Comparison of ENCODE assay signal across 8 mouse cellular contexts in the genomic region with DNA sequence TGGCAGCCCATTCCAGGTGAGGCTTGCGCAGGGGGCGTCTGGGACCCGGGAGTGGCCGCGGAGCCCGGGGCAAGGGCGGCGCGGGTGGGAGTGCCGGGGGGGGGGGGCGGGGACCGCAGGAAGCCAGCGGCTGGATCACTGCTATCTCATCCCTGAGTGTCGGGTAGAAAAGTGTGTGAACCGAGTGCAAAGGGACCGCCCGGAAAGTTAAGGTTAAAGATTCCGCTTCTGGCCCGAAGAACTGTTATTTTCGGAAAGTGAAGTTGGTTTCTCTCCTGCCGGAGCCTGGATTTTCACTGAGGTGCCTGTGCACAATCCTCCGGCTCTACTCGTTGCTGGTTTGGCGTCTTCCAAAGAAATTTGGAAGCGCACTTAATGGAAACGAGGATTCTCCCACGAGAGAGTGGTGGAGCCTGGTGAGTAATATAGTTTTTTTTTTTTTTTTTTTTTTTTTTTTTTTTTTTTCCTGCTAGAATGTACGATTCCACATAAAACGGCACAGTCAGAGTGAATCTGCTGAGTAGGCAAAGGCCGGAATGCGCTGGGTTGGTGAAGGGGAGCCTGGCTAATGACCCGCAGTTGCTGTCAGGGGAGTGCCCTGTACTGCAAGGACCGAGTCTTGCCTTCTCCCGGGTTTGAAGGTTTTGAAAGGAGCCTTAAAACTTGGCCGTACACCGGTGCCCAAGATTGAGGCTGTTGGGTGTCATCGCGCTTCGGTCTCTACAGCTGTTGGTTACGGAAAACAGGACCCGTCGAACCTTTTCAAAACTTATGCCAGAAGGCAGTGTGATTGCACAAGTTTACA.
DNase-seq lines count a peak whose midpoint lies in the region; ATAC-seq lines count a peak whose summit lies in the region.

No protein-coding gene starts in this region.

- peak overlapping the region; percentile 97 for H3K27ac ChIP-seq in intestine, embryonic 15.5 days
- H3K27ac ChIP-seq in liver, embryonic 16.5 days (ENCODE audit: low read length) = peak overlapping the region; percentile 99

- intact Hi-C loops in left cerebral cortex, postnatal 25 days (cut with DNase I) = loop anchor here (5.0 kb wide), 1 partner anchor 33 kb away; no protein-coding TSS in a partner anchor
- intact Hi-C loops in gastrocnemius, postnatal 14 days (cut with DNase I; ENCODE audit: low total_unique reads) = no loop called here

- H3K27me3 ChIP-seq in intestine, embryonic 15.5 days (replicated peaks) = no peaks in the 10 kb centered on the region
- no peaks in the 10 kb centered on the region for H3K27me3 ChIP-seq in liver, embryonic 16.5 days (ENCODE audit: control insufficient read depth, insufficient read depth, low read depth, low read length)

- WGBS in intestine, embryonic 15.5 days = 5% methylated on average over 39 of the region's 42 CpGs
- 1% methylated on average over 38 of the region's 42 CpGs for WGBS in liver, embryonic 16.5 days (ENCODE audit: insufficient replicate concordance)

- peak overlapping the region; percentile 86 for H3K9ac ChIP-seq in intestine, embryonic 15.5 days
- H3K9ac ChIP-seq in liver, embryonic 16.5 days (ENCODE audit: low read depth, low read length) = peak overlapping the region; percentile 95

- H3K4me2 ChIP-seq in intestine, embryonic 15.5 days (replicated peaks) = peak overlapping the region; percentile 80
- H3K4me2 ChIP-seq in liver, embryonic 16.5 days (ENCODE audit: low read depth, low read length) = peak overlapping the region; percentile 89

- peaks cover 10% of the 10 kb centered on the region; the same call in 1 of the 2 replicates for H3K4me1 ChIP-seq in intestine, embryonic 15.5 days (replicated peaks)
- peaks cover 51% of the 10 kb centered on the region for H3K4me1 ChIP-seq in liver, embryonic 16.5 days (ENCODE audit: control insufficient read depth, low read depth, low read length)

- DNase-seq in left cerebral cortex, postnatal 25 days (ENCODE audit: low spot score in 2 of 2) = peak; percentile 34 to 37
- no peak for DNase-seq in left cerebral cortex, adult 11 months (ENCODE audit: low spot score)
- DNase-seq in cerebellum, postnatal 14 days = peak; percentile 13 to 24
- peak; percentile 52 for DNase-seq in gastrocnemius, postnatal 14 days
- peak; percentile 53 for DNase-seq in neural tube, embryonic 10.5 days (ENCODE audit: extremely low spot score, low spot score)
- DNase-seq in thymus, postnatal 36 days = peak; percentile 54 to 55

- H3K4me3 ChIP-seq in intestine, embryonic 15.5 days (replicated peaks) = peak overlapping the region; percentile 84
- H3K4me3 ChIP-seq in liver, embryonic 16.5 days (ENCODE audit: low read depth, low read length) = peak overlapping the region; percentile 83

- no peaks in the 10 kb centered on the region for H3K9me3 ChIP-seq in intestine, embryonic 15.5 days
- H3K9me3 ChIP-seq in liver, embryonic 16.5 days (replicated peaks; ENCODE audit: control insufficient read depth, low read length) = no peaks in the 10 kb centered on the region

- no peaks in the 10 kb centered on the region for H3K36me3 ChIP-seq in intestine, embryonic 15.5 days
- H3K36me3 ChIP-seq in liver, embryonic 16.5 days (ENCODE audit: control insufficient read depth, insufficient read depth) = peaks cover 7% of the 10 kb centered on the region; the same call in 1 of the 2 replicates

- peak; percentile 79 for ATAC-seq in intestine, embryonic 15.5 days
- ATAC-seq in liver, embryonic 16.5 days (ENCODE audit: low read depth) = peak; percentile 79
